Mouse (Mus musculus): ENCODE results near the gene Ncaph2.

The Ncaph2 gene

GRCm38 (mm10) chr15:89350447-89350846 is 5.1 kb upstream of the Ncaph2 start:
- no peak for DNase-seq

- no peak for DNase-seq
Measured at GRCm38 (mm10) chr15:89351302-89351701, 4.2 kb upstream of the Ncaph2 start.

- DNase-seq = no peak
Measured at GRCm38 (mm10) chr15:89352054-89352453, 3.5 kb upstream of the Ncaph2 start.

GRCm38 (mm10) chr15:89352795-89353194 is 2.7 kb upstream of the Ncaph2 start:
- no peak for DNase-seq

- no peak for DNase-seq
Measured at GRCm38 (mm10) chr15:89353837-89354236, 1.7 kb upstream of the Ncaph2 start.

- DNase-seq = no peak
Measured at GRCm38 (mm10) chr15:89354455-89354854, 1.1 kb upstream of the Ncaph2 start.

DNA sequence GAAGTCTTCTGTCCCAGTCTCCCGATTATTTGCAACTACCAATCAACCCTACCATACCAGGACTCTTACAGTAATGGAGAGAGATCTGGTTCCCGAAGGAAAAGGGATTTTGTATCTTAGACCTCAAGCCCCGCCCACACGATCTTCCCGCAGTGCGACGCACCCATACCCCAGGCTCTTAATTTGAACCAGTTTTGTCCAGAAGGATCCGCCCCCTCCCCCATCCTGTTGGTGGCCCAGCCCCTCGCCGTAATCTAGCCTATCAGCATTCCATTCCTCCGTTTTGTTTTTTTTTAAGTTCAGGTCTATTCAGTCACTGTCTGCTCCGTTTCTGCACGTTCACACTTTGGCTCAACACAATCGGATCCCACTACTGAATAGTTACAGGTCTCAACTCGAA is 853 bp downstream of the Ncaph2 start:
- DNase-seq = peak; percentile 25

- DNase-seq = no peak
Measured at GRCm38 (mm10) chr15:89358784-89359183, 3.3 kb downstream of the Ncaph2 start.

- no peak for DNase-seq
Measured at GRCm38 (mm10) chr15:89363051-89363450, 7.5 kb downstream of the Ncaph2 start.

- no peak for DNase-seq
Measured at GRCm38 (mm10) chr15:89365141-89365551, 9.6 kb downstream of the Ncaph2 start.

- DNase-seq = no peak
Measured at GRCm38 (mm10) chr15:89372068-89372467, 16.5 kb downstream of the Ncaph2 start.

DNA sequence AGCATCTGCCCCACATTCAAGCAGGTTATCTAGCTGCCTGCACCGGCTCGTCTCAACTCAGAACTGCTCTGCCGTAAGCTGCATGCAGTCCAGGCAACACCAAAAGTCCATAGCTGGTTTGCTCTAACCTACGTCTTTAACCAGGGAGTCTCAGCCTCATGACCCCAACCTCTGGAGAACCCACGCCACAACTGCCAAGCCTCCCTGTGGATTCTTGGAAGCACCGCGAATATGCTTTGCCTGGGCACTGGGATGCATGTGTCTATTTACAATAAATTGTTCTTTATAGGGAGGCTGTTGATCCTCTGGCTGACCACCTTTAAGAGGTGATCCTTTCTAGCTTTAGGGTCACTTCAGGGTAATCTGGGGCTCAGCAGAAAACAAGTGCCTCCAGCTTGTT is 17.0 kb downstream of the Ncaph2 start:
- DNase-seq = no peak

GRCm38 (mm10) chr15:89373027-89373761 is 17.7 kb downstream of the Ncaph2 start:
- peak; percentile 89 for DNase-seq

DNA sequence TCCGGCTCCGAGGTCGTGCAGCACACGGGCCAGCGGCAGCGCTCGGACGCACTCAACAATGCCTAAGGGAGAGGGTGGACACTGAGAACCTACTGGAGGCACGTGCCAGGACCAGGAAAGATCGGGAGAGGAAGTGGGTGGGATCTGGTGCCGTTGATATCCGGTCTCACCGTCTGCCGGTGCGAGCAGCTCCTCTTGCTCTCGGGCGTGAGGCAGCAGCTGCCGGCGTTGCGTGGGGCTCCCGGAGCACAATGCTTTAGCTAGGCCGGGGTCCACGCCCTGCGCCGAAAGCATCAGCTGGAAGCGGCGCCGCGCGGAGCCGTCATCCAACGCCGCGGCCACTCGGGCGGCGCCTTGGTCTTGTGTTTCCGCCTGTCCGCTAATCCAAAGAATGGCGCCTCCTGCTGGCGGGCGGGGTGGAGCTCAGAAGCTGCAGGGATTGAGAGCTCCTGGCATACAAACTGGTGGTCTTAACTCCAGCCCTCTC is 18.3 kb downstream of the Ncaph2 start, which contains the start of gene Sco2:
Gene Sco2, minus strand, starts transcription at position 85 of the 487 bp plus-strand sequence.
- DNase-seq = peak; percentile 97

- DNase-seq = no peak
Measured at GRCm38 (mm10) chr15:89374340-89374739, 18.8 kb downstream of the Ncaph2 start.

DNA sequence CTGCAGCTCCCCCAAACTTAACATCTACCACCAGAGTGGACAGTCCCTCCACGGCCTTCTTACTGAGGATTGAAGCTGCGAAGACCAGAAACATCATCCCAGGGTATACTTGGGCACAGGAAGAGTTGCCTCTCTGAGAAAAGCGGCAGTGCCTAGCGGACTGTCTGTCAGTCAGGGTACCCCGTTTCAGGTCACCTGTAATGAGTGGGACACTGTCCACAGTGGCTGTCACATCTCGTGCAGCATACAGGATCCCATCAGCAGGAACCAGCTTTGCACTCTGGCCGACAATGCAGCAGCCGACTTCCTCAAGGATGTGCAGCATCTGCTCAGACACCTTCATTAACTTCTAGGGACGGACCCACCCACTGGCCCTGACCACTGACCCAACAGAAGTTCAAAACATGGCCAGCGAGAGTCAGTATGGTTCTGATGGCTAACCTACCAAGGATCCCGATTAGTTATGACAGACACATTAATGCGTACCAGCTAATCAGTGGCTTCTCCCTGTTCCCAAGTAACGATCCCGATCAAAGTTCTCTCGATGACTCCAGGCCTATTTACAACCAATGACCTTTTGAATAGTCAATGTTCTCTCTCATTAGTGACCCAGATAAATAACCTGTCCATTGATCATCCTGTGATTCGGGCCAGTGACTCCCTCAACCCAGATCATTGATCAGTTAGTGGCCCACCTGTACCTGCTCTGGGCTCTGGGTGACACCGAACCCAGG is 19.4 kb downstream of the Ncaph2 start:
- no peak for DNase-seq

DNA sequence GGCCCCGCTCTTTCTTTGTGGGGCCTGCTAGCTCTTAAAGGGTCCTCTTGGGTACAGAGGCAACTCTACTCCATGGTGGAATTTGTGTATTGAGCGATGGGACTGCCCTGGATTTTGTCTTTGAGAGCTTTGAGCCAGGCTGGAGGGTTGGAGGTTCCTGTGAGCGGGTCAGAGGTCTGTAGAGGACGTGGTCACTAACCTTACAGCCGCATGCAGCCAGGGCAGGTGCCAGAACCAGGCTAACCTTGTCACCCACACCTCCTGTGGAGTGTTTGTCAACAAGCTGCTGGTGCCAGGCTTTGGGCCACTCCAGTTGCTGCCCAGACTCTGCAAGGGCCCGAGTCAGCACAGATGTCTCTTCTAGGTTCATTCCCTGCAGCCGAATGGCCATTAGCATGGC is 20.5 kb downstream of the Ncaph2 start:
- no peak for DNase-seq

GRCm38 (mm10) chr15:89376957-89377356 is 21.4 kb downstream of the Ncaph2 start, which contains the start of gene Tymp:
Gene Tymp (minus strand): TSS chr15:89377039.
- DNase-seq = no peak

DNA sequence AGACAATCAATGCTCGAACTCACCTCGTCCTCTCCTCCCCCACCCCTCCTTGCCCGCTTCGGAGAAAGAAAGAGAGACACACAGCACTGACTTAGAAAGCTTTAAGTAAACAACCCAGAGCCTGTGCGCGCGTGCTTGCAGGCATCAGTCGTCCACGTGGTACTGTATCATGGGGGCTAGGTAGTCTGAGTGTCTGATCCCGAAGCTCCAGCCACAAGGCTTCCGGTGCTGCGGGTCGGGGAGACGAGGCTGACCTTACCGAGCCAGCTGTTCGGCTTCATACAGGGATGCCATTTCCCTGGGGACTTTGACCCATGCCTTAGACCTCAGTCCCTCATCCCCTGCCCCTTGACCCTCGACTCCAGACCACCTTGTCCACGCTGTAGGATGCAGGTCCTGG is 21.8 kb downstream of the Ncaph2 start:
- DNase-seq = no peak

DNA sequence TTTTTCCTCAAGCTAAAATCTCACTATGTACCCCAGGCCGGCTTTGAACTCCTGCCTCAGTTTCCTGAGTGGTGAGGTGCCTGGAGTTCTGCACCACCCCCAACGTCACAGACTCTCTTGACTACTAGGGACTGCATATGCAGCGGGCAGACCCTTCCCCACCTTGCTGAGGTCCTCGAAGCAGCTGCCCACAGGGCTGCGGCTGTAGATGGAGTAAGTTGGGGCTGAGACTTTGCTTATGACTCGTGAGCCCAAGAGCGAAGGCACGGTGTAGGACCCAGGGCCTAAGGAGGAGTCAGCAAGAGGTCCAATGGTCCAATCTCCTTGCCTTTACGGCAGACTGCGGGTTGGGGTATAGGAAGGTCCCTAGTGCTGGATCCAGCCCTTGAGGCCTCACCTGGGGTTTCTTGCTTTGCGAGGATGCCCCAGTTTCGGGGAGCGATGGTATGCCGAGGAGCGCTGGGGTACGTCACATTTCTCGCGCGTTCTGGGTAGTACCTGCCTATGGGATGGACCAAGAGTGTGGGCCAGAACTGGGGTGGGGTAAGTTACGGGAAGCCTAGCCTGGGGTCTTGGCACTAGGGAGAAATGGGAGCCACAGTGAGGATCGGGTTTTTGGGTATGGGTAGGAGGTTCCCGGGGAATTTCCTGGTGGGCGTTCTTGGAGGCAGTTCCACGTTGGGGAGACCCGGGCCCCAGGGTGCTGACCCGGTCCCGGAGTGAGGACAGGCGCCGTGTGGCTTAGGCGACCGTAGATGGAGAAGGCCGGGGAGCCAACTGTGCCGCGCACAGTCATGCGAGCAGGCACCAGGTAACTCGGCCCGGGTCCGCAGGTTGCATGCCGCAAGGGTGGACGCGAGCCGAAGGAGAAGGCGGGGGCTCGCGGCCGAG is 22.7 kb downstream of the Ncaph2 start:
- DNase-seq = peak; percentile 15

DNA sequence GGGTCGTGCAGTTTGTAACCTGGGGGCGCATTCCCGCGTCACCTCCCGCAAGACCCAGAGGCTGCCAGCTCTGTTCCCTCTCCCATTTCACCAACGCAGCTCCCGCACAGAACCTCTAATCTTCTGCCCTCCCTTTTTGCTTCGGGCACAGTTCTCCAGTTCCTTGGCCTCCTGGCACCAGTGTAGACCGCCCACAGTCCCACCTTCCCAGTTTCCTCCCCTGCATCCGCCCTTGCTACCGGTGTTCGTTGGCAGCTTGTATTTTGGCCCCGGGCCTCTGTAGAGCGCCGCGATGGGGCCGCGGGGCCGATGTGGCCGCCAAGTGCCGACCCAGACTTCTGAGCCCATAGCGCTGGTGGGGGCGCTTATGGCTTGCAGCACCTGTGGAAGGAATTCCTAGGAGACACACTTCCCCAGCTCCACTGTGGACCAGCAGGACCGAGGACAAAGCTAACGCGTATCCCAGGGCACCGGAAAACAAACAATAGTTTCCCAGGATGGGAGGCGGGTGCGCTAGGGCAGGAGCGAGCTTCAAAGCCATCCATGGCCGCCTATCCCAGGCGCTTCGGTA is 23.4 kb downstream of the Ncaph2 start, which contains the start of gene Odf3b:
Gene Odf3b, minus strand, starts transcription at position 452 of the 571 bp plus-strand sequence.
- DNase-seq = peak; percentile 52

DNA sequence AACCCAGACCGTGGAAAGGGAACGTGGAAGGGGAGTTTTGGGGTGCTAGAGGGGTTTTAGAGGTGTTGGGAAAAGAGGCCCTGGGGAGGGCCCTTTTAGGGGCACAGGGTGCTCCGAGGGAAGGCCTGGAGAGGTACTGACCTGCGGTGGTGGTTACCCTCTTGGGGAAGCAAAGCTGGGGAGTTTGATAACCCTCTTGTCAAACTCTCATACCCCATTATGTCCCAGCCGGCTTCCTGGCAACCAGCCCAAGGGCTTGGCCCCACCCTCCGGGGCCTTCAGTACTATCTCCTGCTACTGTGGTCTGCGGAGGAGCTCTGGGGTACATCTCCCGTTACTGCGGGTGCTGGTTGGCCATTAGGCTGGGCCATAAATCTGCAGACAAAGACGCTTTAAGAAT is 23.9 kb downstream of the Ncaph2 start:
- no peak for DNase-seq

DNA sequence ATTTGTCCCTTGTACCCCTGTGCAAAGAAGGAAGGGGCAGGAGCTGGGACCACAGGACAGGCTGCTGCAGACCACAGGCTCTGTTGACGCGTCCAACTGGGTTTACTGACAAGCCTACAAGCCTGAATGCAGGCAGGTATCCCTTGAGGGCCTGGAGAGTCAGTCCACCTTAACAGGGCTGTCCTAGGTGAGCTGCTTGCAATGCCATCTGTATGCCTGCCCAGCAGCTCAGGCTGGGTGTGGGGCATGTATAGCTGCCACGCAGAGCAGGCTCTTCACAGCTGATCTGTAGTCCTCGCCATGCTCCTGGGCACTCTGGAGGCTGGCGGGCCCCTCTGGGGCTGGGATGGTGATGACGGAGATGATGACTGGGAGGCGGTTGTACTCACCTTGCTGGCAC is 29.1 kb downstream of the Ncaph2 start, which contains the start of gene Klhdc7b:
Gene Klhdc7b, plus strand, starts transcription at position 301 of the 400 bp plus-strand sequence.
- DNase-seq = no peak
